Mouse (Mus musculus): ENCODE measurements around the gene Cmip. TPM values are rescaled to one million over a fixed set of nuclear protein-coding genes. Genes with fewer than 3 reads are reported as not detected.

Cmip gene
- polyA plus RNA-seq, 1 experiment = 23.6 TPM

DNA sequence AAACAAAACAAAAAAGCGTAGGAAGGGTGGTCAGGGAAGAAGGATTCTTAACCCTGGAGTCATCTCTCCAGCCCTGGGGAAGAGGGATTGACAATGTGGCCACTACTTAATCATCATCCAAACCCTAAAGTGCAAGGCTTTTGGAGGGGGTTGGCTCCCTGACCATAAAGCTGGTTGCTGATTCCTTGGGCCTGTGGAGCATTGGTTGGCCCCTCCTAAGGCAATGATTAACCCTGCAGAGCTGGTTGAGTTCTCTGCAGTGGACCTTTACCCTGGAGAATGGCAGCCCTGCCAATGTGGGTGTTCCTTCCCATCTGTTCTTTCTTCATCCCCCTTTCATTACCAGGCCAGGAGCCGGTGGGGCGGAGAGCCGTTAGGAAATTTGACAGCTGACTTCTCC lies 90.7 kb downstream of the Cmip start:
- Histone ChIP-seq H3K4me2 (ENCODE audit: low read depth) (no peak overlapping the region), H3K79me2 (ENCODE audit: control insufficient read depth, insufficient read depth) (peaks cover 4% of the 10 kb centered on the region), H3K36me3 (ENCODE audit: control insufficient read depth, insufficient read depth) (no peaks in the 10 kb centered on the region), H3ac (ENCODE audit: control insufficient read depth, insufficient read length) (no peak overlapping the region), H3K27me3 (ENCODE audit: control insufficient read depth, insufficient read depth, insufficient read length) (no peaks in the 10 kb centered on the region), H3K4me3 (no peak overlapping the region)
- TF ChIP-seq REST (IDR thresholded peaks at IDR 0.05; ENCODE audit: insufficient read depth, insufficient read length) (no peak), MYOD1 (IDR thresholded peaks at IDR 0.05; ENCODE audit: control insufficient read depth in 1 of 3, insufficient read length in 2 of 3, low read depth in 2 of 3) (no peak), MAX (IDR thresholded peaks at IDR 0.05; ENCODE audit: low read depth) (no peak)

- no peak overlapping the region for H3K4me2 ChIP-seq (ENCODE audit: low read depth)
- H3K4me3 ChIP-seq = no peak overlapping the region
- no peaks in the 10 kb centered on the region for H3K36me3 ChIP-seq (ENCODE audit: control insufficient read depth, insufficient read depth)
- no peak overlapping the region for H3ac ChIP-seq (ENCODE audit: control insufficient read depth, insufficient read length)
- no peaks in the 10 kb centered on the region for H3K79me2 ChIP-seq (ENCODE audit: control insufficient read depth, insufficient read depth)
- no peak for TF ChIP-seq POLR2AphosphoS2 (IDR thresholded peaks at IDR 0.05; ENCODE audit: insufficient read length, low read depth)
- TF ChIP-seq TCF12 (IDR thresholded peaks at IDR 0.05; ENCODE audit: insufficient read depth, poor library complexity, severe bottlenecking) = no peak
- TF ChIP-seq REST (IDR thresholded peaks at IDR 0.05; ENCODE audit: insufficient read depth, insufficient read length) = no peak
- TF ChIP-seq POLR2A (IDR thresholded peaks at IDR 0.05; ENCODE audit: insufficient read length, low read depth) = no peak
- no peak for TF ChIP-seq E2F4 (IDR thresholded peaks at IDR 0.05; ENCODE audit: insufficient read depth)
- no peak for TF ChIP-seq TCF3 (IDR thresholded peaks at IDR 0.05; ENCODE audit: insufficient read length, low read depth)
- TF ChIP-seq USF1 (IDR thresholded peaks at IDR 0.05; ENCODE audit: low read depth) = no peak
- TF ChIP-seq MYOD1 (IDR thresholded peaks at IDR 0.05; ENCODE audit: control insufficient read depth in 1 of 3, insufficient read length in 2 of 3, low read depth in 2 of 3) = no peak
- no peak for TF ChIP-seq CEBPB (IDR thresholded peaks at IDR 0.05; ENCODE audit: insufficient read depth, poor library complexity, severe bottlenecking)
- no peak for TF ChIP-seq MAX (IDR thresholded peaks at IDR 0.05; ENCODE audit: low read depth)
- no peak for TF ChIP-seq SRF (IDR thresholded peaks at IDR 0.05; ENCODE audit: control insufficient read depth, insufficient read length, low read depth)
- no peak for TF ChIP-seq MYOG (IDR thresholded peaks at IDR 0.05; ENCODE audit: control insufficient read depth in 1 of 3, insufficient read depth in 1 of 3, insufficient read length in 2 of 3, low read depth in 2 of 3)
- no peaks in the 10 kb centered on the region for H3K27me3 ChIP-seq (ENCODE audit: control insufficient read depth, insufficient read depth, insufficient read length)
Observed at GRCm38 (mm10) chr8:117348718-117349394, 92.0 kb downstream of the Cmip start.

DNA sequence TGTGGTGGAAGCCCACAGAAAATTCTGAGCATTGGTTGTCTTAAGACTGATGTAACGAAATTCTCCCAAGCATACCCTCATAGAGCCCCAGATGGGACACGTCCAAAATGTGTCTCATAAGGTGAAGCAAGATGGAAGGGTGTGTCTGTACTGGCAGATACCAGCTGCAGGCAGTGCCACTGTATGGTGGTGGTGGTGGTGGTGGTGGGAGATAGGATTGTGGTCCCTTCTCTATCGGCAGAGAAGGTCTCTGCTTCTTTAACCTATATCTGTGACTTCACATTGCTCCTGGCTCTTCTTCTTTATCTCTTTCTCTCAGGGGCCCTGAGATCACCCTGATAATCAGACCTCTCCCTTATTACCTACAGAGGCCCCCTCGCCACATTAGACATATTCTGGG lies 92.7 kb downstream of the Cmip start:
- H3K4me3 ChIP-seq = no peak overlapping the region
- no peaks in the 10 kb centered on the region for H3K79me2 ChIP-seq (ENCODE audit: control insufficient read depth, insufficient read depth)
- no peaks in the 10 kb centered on the region for H3K36me3 ChIP-seq (ENCODE audit: control insufficient read depth, insufficient read depth)
- H3ac ChIP-seq (ENCODE audit: control insufficient read depth, insufficient read length) = no peak overlapping the region
- H3K4me2 ChIP-seq (ENCODE audit: low read depth) = no peak overlapping the region
- TF ChIP-seq TCF3 (IDR thresholded peaks at IDR 0.05; ENCODE audit: insufficient read length, low read depth) (no peak), MYOD1 (IDR thresholded peaks at IDR 0.05; ENCODE audit: control insufficient read depth in 1 of 3, insufficient read length in 2 of 3, low read depth in 2 of 3) (no peak), E2F4 (IDR thresholded peaks at IDR 0.05; ENCODE audit: insufficient read depth) (no peak), POLR2A (IDR thresholded peaks at IDR 0.05; ENCODE audit: insufficient read length, low read depth) (no peak), MYOG (IDR thresholded peaks at IDR 0.05; ENCODE audit: control insufficient read depth in 1 of 3, insufficient read depth in 1 of 3, insufficient read length in 2 of 3, low read depth in 2 of 3) (no peak), REST (IDR thresholded peaks at IDR 0.05; ENCODE audit: insufficient read depth, insufficient read length) (no peak), CEBPB (IDR thresholded peaks at IDR 0.05; ENCODE audit: insufficient read depth, poor library complexity, severe bottlenecking) (no peak), POLR2AphosphoS2 (IDR thresholded peaks at IDR 0.05; ENCODE audit: insufficient read length, low read depth) (no peak), USF1 (IDR thresholded peaks at IDR 0.05; ENCODE audit: low read depth) (no peak), MAX (IDR thresholded peaks at IDR 0.05; ENCODE audit: low read depth) (no peak), TCF12 (IDR thresholded peaks at IDR 0.05; ENCODE audit: insufficient read depth, poor library complexity, severe bottlenecking) (no peak), SRF (IDR thresholded peaks at IDR 0.05; ENCODE audit: control insufficient read depth, insufficient read length, low read depth) (no peak)
- no peaks in the 10 kb centered on the region for H3K27me3 ChIP-seq (ENCODE audit: control insufficient read depth, insufficient read depth, insufficient read length)

GRCm38 (mm10) chr8:117352098-117352497 lies 95.2 kb downstream of the Cmip start:
- H3K27me3 ChIP-seq (ENCODE audit: control insufficient read depth, insufficient read depth, insufficient read length) = no peaks in the 10 kb centered on the region
- no peak overlapping the region for H3ac ChIP-seq (ENCODE audit: control insufficient read depth, insufficient read length)
- no peaks in the 10 kb centered on the region for H3K36me3 ChIP-seq (ENCODE audit: control insufficient read depth, insufficient read depth)
- TF ChIP-seq SRF (IDR thresholded peaks at IDR 0.05; ENCODE audit: control insufficient read depth, insufficient read length, low read depth) = no peak
- no peak for TF ChIP-seq MAX (IDR thresholded peaks at IDR 0.05; ENCODE audit: low read depth)
- TF ChIP-seq REST (IDR thresholded peaks at IDR 0.05; ENCODE audit: insufficient read depth, insufficient read length) = no peak
- no peak for TF ChIP-seq TCF12 (IDR thresholded peaks at IDR 0.05; ENCODE audit: insufficient read depth, poor library complexity, severe bottlenecking)
- no peak for TF ChIP-seq MYOD1 (IDR thresholded peaks at IDR 0.05; ENCODE audit: control insufficient read depth in 1 of 3, insufficient read length in 2 of 3, low read depth in 2 of 3)
- TF ChIP-seq TCF3 (IDR thresholded peaks at IDR 0.05; ENCODE audit: insufficient read length, low read depth) = no peak
- TF ChIP-seq POLR2AphosphoS2 (IDR thresholded peaks at IDR 0.05; ENCODE audit: insufficient read length, low read depth) = no peak
- no peak for TF ChIP-seq E2F4 (IDR thresholded peaks at IDR 0.05; ENCODE audit: insufficient read depth)
- TF ChIP-seq MYOG (IDR thresholded peaks at IDR 0.05; ENCODE audit: control insufficient read depth in 1 of 3, insufficient read depth in 1 of 3, insufficient read length in 2 of 3, low read depth in 2 of 3) = no peak
- no peak for TF ChIP-seq CEBPB (IDR thresholded peaks at IDR 0.05; ENCODE audit: insufficient read depth, poor library complexity, severe bottlenecking)
- no peak for TF ChIP-seq POLR2A (IDR thresholded peaks at IDR 0.05; ENCODE audit: insufficient read length, low read depth)
- no peak for TF ChIP-seq USF1 (IDR thresholded peaks at IDR 0.05; ENCODE audit: low read depth)
- no peak overlapping the region for H3K4me2 ChIP-seq (ENCODE audit: low read depth)
- no peak overlapping the region for H3K4me3 ChIP-seq
- peaks cover 5% of the 10 kb centered on the region for H3K79me2 ChIP-seq (ENCODE audit: control insufficient read depth, insufficient read depth)
